Mouse (Mus musculus): Measurements from ENCODE around the gene Med4. TPM values are rescaled to one million over a fixed set of nuclear protein-coding genes. Genes with fewer than 3 reads are reported as not detected.

The Med4 gene
- 25.9 and 30.6 TPM in 2 replicates for total RNA-seq (2021)
- long read RNA-seq, experiment 1, transcript Med4-201 (7 exons, 1,328 nt) = major isoform, 23 of 33 reads
- long read RNA-seq, experiment 1, partial matches to known transcripts = 4 of 33 reads
- long read RNA-seq, experiment 1, other reads (novel, unspliced or antisense) = 3 of 33 reads
- long read RNA-seq, experiment 2, transcript Med4-201 (7 exons, 1,328 nt) = major isoform, 12 of 12 reads
- long read RNA-seq, experiment 2, partial matches to known transcripts = 0 of 12 reads
- long read RNA-seq, experiment 2, other reads (novel, unspliced or antisense) = 0 of 12 reads

DNA sequence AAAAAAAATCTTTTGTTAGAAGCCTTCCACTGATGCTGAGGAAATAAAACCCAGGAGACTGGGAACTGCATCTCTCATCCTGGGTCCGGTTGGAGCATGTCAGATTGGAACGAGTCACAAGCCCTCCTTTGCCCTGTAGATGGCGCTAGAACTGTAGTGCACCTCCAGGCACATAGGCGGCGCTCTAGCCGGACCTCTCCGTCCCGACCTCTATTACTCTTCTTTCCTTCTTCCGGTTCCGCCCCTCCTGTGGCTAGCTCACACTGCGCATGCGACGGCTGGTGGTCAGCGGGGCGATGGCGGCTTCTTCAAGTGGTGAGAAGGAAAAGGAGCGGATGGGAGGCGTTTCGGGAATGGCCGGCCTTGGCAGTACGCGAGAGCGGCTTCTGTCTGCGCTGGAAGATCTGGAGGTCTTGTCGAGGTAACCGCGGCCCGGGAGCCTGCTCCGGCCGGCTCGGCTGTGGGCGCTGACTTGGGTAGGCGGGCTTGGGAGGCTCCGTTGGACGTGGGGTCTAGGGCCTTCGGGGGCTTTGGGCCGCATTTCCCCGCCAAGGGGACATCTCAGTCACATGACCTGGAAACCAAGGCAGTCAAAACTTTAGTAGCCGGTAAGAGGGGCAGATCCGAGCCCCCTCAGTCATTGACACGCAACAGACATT, at the start of gene Med4:
TSS of gene Med4 (plus strand) at position 261 of the 659 bp plus-strand sequence.
- DNase-seq = peak; percentile 97

DNA sequence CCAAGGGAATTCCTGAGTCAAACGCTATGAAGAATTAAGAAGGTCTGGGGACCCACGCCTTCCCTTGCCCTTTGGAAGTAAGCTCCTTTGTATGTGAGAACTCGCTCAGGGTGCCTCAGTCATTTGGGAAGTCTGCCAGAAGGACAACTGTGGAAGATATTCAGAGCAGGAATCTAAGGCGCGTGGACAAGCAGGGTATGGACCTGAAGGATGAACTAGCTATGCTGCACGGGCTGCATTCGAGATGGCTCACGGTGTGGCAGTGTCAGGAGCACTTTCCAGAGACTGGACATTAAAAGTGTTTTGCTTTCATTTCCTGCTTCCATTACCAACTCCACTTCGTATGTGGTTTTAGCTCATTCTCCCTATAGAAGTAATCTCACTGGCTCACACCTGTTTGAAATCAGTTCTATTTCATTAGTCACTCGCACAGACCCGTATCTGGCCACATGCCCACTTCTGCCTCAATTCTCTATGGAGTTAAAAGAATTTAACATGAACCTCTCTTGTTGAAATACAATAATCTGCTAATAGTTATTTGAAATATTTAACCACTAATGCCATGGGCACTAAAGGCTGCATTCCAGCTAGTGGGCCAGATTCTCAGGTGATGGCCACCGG, 49.2 kb upstream of the Med4 start:
- DNase-seq = no peak

DNA sequence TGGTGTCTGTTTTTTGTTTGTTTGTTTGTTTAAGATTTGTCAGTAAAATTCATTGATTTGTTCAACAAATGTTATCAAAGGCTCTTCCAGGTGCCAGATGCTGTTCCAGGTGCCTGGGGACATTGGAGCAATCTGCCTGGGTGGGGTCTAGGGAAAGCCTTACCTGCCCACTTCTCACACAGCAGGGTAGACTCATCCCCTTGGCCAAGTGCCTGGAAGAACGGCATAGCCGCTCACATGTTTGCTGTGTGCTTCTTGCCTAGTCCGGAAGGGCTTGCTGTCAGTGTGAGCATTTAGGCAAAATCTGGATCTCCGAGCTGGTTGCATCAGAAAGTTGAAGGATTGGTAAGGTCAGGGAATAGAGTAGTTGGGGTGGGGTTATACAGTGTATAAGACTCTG, 47.6 kb upstream of the Med4 start:
- no peak for DNase-seq

DNA sequence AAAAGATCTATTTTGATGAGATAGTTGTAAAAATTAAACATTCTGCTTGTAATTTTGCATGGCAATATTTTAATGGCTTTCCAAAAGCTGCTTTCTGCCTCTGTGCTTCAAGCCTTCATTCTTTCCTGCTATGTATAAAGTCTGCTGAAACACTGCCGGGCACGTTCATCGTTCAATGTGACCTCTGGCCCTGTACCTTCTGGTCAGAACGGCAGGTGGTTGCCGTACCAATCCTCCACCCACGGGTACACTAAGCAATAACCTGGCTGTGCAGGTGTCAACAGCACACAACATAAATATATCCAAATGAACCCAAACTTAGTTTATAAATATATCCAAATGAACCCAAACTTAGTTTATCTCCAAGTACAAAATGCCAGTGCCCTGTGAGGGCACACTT, 42.1 kb upstream of the Med4 start:
- no peak for DNase-seq

DNA sequence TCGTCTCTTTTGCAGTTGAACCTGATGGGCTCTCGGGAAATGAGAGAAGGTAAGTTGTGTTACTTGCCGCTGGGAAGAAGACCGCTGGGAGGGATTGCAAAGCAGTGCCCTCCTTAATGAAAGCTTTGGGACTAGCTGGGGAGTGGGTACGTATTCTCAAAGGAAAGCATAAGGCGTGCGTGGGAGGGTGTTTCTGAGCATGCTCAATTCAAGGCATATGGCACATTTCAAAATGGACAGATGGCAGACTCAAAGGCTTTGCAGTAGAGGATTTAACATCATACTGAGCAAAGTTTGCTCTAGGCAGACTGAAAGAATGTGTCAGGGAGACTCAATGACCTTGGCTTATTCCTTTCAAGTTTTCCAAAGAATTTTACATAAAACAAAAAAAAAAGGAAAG, 40.3 kb upstream of the Med4 start:
- DNase-seq = no peak

DNA sequence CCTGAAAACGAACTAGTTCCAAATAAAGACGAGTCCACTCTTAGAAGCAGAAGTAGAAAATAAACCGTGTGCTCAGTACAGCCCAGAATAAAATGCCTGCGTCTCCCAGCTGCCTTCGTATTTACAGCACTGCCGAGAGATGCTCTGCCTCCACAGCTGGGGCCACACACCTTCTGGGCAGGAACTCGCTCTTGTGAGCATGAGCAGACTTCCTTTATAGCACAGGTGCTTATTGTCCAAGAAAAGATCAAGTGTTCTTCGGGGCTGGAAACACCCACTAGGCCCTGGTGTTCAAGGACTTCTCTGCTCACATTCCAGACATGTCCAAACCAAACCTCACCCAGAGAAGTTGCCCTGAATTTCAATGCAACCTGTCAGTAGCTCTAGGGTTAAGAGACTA, 39.2 kb upstream of the Med4 start:
- no peak for DNase-seq

DNA sequence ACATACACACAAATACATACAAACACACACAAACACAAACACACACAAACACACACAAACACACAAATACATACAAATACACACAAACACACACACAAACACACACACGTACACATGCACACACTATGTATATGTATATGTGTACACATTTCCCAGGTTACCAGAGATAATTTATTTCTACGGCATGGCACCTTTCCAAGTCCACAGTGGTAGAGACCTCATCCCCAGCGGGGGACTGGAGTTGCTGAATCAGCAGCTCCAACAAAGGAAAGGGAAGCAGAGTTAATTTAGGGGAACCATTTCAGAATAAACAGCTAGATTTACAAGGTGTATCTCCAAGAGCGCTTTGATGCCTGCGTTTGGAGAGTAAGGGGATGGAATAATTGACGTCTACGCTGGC, 37.6 kb upstream of the Med4 start:
- DNase-seq = no peak

DNA sequence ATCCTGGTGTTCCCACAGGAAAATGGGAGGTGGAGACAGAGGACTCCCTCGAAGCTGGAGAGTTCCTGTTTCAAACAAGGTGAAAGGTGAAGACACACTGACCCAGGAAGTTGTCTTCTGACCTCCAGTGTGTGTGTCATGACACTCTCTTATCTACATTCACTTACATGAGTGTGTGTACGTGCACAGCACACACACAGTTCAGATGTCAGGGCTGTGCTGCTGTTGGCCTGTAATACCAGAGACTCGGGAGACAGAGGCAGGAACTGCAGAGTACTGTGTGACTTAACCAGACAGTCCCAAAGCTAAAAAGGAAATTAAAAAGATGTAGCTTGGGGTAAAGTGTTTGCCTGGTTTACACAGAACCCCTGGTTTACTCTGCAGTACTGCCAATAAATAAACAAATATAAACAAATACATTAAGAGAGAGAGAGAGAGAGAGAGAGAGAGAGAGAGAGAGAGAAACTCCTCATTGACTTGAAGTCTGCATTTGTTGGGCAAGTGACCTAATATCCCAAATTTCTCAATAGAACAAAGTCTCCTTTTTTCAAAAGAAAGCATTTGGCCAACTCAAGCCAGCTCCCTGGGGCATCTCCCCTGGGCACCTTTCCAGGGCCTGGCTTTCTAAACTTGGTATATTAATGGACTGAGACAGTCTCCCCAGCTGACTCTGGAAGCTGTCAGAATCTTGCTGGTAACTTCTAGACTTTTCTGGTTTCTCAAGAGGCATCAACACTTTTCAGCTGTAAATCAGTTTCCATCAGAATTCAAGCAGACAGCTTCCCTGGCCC, 36.0 kb upstream of the Med4 start:
- peak; percentile 85 for DNase-seq

DNA sequence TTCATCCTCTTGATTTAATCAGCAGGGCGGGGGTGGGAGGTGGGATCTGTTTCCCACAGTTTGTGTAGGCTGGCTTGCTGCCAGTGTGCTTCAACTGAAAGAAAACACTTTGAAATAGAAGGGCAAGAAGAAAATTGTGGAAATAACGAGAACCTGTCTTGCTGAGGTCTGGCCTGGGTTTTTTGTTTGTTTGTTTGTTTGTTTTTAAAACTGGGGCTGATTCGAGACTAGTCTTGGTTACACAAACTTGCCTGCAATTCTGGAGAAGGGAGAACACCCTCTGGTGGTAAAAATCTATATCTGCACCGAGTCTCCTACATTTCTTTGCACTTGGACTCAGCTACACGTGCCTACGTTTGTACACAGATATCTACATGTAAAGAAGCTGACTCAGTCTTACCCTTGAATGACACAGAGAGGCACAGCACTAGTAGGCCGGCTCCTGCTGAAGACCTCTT, 35.2 kb upstream of the Med4 start:
- peak; percentile 47 for DNase-seq

DNA sequence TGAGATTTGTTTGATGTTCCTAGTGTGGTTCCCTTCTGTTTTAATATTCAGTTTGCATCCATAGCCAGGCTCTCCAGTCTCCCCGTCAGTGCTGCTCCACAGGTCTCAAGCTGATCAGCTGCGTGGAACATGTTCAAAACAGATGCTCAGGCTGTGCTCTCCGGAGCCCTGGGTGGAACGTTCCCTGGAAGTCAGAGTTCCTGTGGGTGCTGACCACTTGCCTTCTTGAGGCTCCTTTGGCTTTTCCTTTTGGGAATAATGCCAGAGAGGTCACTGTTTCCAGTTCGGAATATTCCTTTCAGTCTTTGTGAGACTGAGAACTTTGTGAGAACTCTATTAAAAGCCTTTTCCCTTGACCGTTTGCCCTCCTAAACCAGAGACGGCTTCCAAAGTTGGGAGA, 34.3 kb upstream of the Med4 start:
- peak; percentile 23 for DNase-seq

DNA sequence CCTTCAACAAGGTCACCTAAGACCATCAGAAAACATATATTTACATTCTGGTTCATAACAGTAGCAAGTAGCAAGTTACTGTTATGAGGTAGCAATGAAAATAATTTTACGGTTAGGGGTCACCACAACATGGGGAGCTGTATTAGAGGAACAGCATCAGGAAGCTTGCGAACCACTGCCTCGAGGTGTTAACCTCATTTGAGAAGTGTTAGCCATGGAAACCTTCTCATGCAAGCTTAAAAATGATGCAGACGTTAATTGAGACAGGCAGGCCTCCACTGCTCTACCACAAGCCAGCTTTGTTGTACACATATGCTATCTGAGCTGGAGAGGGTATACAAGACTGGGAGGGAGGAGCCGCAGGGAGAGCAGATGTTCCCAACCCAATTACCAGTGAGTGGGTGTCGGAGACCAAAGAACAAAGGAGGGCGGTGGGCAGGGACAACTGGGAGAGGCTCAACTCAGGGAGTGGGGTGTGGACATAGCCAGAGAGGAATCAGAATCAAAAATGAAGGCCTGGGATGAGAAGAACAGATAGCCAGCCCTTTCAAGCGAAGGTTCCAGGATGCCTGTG, 33.4 kb upstream of the Med4 start:
- no peak for DNase-seq

DNA sequence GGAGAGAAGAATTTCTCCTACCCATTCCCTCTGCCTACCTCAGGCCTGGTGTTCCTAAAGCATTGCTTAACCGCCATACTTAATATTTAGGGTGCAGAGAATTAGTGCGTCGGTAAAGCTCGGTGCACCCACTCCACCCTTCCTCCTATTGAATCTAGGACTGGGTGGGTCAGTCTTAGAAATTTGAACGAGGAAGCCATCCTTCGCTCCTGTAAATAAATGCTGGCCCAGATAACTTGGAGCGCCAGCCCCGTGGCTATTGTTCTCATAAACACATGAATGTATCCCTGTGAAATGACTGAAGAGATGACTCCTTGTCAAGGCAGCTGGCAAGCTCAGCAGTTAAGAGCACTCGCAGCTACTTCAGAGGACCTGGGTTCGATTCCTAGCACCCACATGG, 32.7 kb upstream of the Med4 start:
- DNase-seq = no peak

DNA sequence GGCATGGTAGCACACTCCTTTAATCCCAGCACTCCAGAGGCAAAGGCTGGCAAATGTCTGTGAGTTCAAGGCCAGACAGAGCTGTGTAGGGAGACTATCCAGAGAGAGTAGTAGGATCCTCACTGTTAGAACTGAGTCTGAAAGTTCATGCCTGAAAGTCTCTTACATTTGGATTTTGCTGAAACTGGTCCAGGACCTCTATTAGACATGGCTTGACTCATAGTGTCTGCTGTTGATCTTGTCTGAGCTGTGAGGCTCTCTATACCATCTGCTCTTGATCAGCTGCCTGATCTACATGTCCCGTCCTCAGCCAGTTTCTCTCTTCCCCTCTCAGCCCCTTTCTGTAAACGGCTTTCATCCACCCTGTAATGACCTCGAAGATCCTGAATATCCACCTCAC, 31.5 kb upstream of the Med4 start:
- no peak for DNase-seq

DNA sequence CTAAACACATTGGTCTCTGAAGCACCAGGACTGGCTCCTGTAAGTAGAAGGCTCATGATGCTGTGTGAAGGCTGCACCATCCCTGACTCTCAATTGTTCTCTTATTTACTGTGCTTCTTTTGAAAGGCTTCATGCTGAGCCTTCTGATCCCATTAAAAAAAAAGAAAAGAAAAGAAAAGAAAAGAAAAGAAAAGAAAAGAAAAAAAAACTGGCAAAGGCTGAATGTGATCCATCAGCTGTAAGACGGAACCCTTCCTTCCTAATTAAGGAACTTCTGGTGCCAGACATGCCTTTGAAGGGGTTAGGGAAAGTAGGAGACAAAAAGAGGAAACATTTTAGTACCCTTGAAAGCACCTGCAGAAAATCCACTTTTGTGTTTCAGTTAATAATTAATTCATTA, 30.1 kb upstream of the Med4 start:
- no peak for DNase-seq

DNA sequence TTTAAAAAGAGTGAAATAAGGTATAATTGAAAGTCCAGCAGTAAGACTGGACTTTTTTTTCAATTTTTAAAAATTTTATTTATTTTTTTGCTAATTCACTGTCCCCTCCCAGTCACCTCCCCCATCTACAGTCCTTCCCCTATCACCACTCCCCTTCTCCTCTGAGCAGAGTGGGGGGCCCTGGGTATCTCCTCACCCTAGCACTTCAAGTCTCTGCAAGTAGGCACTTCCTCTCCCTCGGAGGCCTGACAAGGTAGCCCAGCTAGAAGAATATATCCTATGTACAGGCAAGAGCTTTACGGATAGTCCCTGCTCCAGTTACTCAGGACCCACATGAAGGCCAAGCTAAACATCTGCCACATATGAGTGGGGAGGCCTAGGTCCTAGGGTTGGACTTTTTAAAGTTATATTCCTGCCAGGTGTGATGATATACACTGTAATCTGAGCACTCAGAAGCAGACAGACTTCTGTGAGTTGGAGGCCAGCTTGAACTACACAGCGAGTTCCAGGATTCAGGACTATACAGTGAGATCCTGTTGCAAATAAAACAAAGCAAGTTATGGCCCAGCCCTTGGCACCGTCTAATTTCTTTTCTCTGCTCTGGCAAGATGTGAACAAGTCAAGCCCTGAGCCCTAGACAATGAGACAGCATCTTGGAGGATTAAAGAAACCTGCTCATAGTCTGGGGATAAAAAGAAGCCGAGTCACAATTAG, 26.2 kb upstream of the Med4 start:
- DNase-seq = no peak

DNA sequence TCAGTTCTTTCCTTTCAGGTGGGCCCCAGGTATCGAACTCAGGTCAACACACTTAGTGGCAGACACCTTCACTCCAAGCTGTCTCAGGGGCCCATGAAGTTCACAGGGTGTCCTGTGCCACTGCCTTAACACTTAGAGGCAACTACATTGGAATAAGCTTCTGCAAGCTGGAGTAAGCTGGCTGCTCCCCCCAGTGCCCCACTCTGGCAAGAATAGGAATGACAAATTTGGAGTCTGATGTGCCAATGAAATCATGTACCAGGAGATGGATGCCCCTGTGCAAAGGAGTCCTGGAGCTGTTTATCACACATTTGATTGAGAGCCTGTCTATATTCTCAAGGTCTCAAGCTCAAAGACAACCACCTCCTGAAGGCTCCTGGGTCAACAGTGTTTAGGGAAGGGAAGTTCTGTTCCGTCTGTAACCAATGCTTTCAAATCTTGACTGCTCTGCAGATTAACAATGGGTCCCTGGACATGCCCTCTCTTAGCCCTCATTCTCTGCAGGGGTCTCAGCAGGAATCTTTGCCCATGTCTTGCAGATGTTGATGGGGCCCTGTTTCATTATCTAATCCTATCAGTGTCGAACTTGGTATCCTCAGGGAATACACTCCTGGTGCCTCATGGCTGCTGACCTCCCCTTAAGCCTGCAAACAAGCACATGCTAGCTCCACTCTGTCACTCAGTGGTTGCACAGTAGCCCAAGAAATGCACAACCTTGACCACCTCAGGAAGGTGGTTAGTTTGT, 25.3 kb upstream of the Med4 start:
- DNase-seq = no peak

DNA sequence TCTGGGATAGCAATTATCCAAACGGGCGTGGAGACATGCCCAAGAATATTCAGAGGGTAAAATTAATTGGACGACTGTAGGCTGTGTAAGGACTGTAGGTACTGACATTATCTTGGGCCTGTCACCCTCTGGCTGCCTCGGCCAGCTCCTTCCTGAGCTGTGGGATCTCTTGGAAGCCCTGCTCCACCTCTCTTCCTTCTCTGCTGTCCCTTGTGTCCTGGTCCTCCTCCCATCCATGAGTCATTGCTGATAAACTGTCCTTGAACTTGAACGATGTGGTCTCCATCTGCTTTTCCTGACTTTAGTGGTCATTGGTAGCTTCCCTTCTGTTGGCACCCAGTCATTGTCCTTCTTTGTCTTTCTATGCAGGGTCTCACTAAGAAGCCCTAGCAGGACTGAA, 23.2 kb upstream of the Med4 start:
- no peak for DNase-seq

DNA sequence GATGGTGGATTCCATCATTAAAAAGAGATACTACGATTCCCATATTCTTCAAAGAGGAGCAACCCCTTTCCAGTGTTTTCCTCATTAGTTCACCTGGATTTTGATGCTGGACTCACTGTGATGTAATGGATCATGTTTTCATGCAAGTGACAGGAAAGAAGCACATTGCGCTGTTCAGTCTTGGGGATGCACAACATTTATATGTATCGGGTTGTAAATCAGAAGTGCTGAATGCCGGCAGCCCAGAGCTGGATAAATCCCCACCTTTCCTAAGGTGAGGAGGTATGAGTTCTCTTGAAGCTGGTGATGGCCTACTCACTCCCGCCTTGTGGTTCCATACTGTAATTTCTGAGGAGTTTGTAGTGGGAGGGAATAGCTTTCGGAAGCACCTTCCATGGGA, 16.5 kb upstream of the Med4 start:
- DNase-seq = no peak

DNA sequence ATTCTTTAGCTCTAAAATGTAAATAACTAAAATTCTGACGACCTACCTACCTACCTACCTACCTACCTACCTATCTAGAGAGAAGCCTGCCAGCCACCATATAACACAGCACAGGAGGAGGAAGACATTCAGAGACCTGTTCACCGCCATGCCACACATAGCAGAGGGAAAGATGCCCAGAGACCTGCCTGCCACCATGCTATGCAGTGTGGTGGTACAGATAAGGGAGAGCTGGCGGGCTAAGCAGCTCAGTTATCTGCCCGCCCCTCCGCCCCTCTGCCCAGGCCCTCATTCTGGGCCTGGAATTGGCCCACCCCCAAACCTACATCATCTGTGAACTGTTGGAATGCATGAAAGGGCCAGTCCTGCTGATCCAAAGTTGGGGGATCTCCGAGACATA, 15.7 kb upstream of the Med4 start:
- DNase-seq = no peak

DNA sequence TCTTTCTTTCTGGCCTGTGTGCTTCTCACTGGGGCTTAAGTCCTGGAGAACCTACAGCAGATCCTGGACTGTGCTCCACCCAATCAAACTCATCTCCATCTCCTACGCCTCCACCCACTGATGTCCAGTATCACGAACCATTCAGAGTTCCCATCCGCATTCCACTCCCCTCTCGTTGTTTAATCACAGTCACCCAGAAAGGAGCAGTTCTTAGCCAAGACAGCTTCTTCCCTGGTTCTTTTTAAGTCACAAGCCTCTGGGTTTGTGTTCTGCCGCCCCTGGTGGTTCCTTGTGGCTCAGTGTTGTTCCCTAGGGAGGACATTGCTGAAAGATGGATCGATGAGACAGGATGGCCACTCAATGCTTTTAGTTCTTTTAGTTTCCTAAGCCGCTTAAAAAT, 14.1 kb upstream of the Med4 start:
- no peak for DNase-seq

DNA sequence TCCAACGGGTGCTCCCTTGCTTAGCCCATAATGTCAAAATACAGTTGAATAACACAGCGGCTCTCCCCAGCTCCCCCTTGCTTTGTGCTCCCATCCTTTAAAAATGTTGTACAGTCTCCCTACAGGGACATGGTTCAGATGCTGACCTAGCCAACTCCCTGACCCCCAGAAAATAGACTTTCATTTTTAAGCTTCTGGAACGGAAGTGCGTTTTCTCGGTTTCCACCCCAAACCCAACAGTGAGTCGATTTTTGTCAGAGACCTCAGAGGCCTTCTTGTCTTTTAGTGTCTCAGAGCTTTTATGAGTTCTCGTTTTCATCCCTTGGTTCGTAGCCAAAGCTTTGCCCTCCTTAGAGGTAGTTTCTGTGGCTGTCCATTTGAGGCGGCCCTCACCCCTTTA, 8.5 kb upstream of the Med4 start:
- no peak for DNase-seq
